Mouse (Mus musculus) heart, postnatal 25 days (tissue): ENCODE results near the gene Mrpl55. TPM values are rescaled to one million over a fixed set of nuclear protein-coding genes. Genes with fewer than 3 reads are reported as not detected.

ENCODE experiments used
- DNase-seq: peaks from one replicate; pipeline ENCODE4 v3.0.0; 2022; ENCODE audit warnings: low spot score
- intact Hi-C: fragments of 180-260 bp; cut with DNase I; formaldehyde crosslinking; loops from one replicate; pipeline ENCODE4 v1.15.1; 2025
- total RNA-seq, 2 experiments: library from RNA; stranded (reverse); gene quantifications; 2 replicates each; pipeline ENCODE4 v1.2.3; 2021

Mrpl55 gene
- total RNA-seq, 2 experiments from 2014 or later = 118 to 122 TPM

- intact Hi-C loops = loop anchor here (5.0 kb wide), 1 partner anchor 63 kb away; the partner anchor contains the start of gene Iba57
- DNase-seq = no peak
Measured at GRCm38 (mm10) chr11:59225167-59225566, 22.9 kb downstream of the Mrpl55 start.

GRCm38 (mm10) chr11:59226251-59226650 is 24.0 kb downstream of the Mrpl55 start:
- no peak for DNase-seq

GRCm38 (mm10) chr11:59226787-59227603 is 24.7 kb downstream of the Mrpl55 start:
- no peak for DNase-seq
- intact Hi-C loops = loop anchor here (5.0 kb wide), 1 partner anchor 65 kb away; the partner anchor contains the start of gene Iba57

More at GRCm38 (mm10) chr11:59226251-59226650, 24.0 kb downstream of the Mrpl55 start:
- intact Hi-C loops = loop anchor here (5.0 kb wide), 1 partner anchor 64 kb away; the partner anchor contains the start of gene Iba57

DNA sequence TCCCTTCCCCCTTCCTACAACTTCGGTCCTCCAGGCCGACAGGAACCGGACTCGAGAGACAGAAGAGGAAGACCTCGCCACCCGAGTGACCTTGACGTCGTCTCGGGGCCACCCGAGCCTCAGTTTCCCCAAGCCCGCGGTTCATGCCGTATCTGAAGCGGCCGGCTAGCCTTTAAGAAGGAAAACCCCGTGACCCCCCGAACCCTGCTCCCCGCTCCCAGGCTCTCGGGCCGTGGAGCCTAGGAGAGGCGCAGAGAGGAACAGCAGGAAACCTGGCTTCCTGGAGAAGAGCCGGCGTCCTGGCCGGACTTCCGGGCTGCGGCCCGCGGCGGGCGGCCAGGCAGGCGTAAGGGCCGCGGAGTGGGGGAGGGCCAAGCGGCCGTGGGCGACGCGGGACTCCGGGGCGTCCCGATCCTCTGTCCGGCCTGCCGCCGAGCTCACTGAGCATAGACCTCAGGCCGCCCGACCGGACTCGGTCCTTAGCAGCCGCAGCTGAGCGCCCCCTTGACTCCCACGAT is 25.4 kb downstream of the Mrpl55 start:
- DNase-seq = no peak
- intact Hi-C loops = loop anchor here (5.0 kb wide), 1 partner anchor 65 kb away; the partner anchor contains the start of gene Iba57

DNA sequence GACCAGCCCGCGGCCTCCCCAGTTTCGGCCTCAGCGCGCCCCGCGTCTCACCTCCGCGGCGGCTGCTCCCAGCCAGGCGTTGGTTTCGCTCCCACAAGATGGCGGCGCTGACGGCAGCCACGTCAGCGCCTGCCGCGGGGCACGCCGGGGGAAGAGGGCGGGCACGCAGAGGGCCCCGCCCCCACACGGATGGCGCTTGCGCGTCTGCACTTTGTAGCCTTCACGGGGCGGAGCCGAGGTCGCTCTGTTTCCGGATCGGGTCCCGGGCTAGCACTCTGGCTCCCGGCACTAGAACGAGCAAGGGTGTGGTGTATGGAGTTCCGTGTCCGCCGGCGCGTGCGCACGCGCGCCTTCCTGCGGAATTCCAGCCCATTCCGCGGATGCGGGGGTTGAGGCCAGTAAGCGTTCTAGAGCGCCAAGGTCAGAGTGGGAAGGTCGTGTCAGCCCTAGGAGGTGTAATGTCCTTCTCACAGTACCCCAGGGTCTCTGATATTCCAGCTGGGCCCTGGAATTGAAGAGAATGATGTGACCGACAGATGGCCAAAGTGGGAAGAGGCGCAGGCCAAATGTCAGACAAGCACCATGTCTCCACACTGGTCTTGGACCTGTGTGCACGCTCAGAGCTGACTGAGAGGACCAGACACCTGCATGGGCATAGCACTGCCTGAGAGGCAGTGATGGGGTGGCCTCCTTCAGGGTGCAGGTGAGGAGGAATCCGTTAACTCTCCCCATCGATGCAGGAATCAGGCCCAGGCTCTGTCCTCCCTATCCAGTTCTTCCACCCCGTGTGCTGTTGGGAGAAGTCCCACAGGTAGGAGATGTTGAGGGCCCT is 26.1 kb downstream of the Mrpl55 start, which contains the start of gene Arf1:
Gene Arf1 (minus strand): TSS at position 149 of the 832 bp plus-strand sequence.
- intact Hi-C loops = loop anchor here (5.0 kb wide), 1 partner anchor 66 kb away; the partner anchor contains the start of gene Iba57
- peak; percentile 93 for DNase-seq

- intact Hi-C loops = no loop called here
Measured at GRCm38 (mm10) chr11:59230144-59230760, 28.0 kb downstream of the Mrpl55 start.

DNA sequence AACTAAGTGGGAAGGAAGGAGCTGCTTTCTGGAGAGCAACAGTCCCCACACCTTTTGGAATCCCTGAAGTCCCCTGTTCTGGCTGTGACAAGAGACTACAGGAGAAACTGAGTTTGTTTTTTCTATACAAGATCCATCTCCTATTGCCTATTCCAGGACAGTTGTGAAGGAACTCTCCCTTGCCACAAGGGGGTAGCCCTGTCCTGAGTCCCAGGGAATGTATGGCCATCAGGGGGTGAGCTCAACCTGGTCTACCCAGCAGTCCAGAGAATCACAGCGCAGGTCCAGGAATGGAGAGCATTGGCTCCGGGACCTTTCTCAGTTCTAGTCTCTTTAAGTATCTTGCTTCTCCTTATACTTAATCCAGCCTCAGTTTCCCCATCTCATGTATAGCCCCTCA is 30.5 kb downstream of the Mrpl55 start:
- DNase-seq = no peak
- intact Hi-C loops = no loop called here

More at GRCm38 (mm10) chr11:59230144-59230760, 28.0 kb downstream of the Mrpl55 start:
- DNase-seq = no peak

GRCm38 (mm10) chr11:59238525-59239427 is 36.5 kb downstream of the Mrpl55 start:
- DNase-seq = peak; percentile 8
- intact Hi-C loops = loop anchor here (5.0 kb wide), 1 partner anchor 244 kb away; no protein-coding TSS in a partner anchor

- no peak for DNase-seq
- intact Hi-C loops = loop anchor here (5.0 kb wide), 1 partner anchor 243 kb away; no protein-coding TSS in a partner anchor
Measured at GRCm38 (mm10) chr11:59239428-59239785, 37.1 kb downstream of the Mrpl55 start.

DNA sequence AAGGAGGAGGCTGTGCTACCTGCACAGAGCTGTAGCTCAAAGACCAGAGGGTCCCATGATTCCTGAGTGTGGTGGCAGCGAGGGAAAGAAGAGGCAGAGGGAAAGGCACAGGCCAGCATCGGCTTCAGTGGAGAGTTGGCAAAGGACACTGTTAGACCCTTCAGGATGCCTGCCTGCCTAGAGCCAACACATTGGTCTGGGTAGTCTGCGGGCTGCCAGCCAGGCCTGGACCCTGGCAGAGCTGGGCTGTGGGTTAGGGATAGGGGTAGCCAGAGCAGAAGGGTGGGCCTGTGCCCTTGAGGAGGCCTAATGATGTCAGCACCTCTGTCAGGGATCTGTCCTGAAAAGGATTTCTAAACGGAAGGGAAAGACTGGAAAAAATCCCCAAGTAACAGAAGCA is 37.5 kb downstream of the Mrpl55 start:
- no peak for DNase-seq
- intact Hi-C loops = loop anchor here (5.0 kb wide), 1 partner anchor 243 kb away; no protein-coding TSS in a partner anchor

DNA sequence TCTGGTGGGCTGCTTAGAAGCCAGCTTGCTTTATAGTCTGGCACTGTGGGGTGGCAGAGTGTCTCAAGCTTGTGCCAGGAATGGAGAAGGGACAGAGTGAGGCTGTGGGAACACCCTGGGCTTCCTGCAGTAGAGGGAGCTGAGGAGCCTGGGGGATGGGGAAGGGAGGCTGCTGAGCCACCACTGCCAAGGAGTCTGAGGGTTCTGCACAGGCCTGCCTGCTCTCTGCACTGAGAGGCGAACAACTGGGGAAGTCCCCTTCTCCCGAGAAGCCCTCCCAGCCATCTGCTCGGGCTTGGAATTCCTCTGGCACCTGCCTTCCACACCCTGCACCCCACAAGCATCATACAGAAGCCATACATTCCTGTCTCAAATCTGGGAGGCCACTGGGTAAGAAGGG is 39.6 kb downstream of the Mrpl55 start:
- intact Hi-C loops = no loop called here
- no peak for DNase-seq

DNA sequence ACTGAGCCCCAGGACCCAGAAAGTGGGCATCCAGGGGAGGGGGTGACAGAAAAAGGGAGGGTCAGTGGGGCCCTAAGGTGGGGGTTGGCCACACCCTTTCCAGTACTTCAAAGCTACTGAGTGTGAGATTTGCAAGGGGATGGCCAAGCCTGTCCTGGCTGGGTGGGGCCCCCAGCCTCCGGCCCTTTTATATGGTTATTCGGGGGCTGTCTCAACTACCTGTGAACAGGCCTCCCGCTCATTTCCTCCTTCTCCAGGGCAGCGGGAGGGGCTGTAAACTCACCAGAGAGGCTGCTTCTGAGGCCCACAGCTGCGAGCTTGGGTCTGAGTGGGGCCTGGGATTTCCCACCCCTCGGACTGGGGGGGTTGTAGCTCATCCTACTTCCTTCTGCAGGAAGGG is 41.6 kb downstream of the Mrpl55 start:
- intact Hi-C loops = no loop called here
- no peak for DNase-seq

DNA sequence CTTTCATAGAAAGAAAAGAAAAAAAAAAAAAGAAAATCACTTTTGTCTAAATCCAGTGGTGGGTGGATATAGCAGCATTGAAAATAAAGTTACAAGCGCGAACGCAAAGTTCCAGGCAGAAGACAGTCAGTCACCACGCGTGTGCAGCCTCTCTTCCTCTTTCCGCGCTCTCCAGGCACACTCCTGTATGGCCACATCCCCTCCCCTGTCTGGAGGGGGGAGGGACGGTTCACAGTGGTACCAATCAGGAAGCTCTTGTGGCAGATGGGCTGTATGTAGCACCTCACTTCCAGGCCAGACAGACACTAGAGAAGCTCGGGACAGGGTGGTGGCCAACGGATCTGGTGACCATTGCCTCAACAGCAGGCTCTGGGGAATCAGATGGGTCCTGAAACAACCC is 45.8 kb downstream of the Mrpl55 start:
- intact Hi-C loops = no loop called here
- no peak for DNase-seq

Other genes starting within 250 kb of the Mrpl55 start
- gene Hist3h2a, start 247.8 kb upstream of the Mrpl55 start, total RNA-seq = 10 to 100 TPM; 17.1 to 21.3 TPM
- gene Trim17, start 247.8 kb upstream of the Mrpl55 start, total RNA-seq = under 1 TPM; 0.10 to 0.17 TPM
- 10 to 100 TPM; 14.8 to 15.5 TPM for gene Trim11, start 224.4 kb upstream of the Mrpl55 start, total RNA-seq
- gene Obscn, start 66.1 kb upstream of the Mrpl55 start, total RNA-seq = 100 to 1,000 TPM; 626 to 647 TPM
- gene Iba57, start 38.7 kb upstream of the Mrpl55 start, total RNA-seq = 10 to 100 TPM; 15.1 to 16.1 TPM
- 1 to 10 TPM in 1 of 2 experiments, under 1 TPM in 1; 0.98 to 1.5 TPM for gene Gjc2, start 19.3 kb upstream of the Mrpl55 start, total RNA-seq
- gene Guk1, start 10.3 kb upstream of the Mrpl55 start, total RNA-seq = 10 to 100 TPM; 85.4 to 92.6 TPM
- gene 2310033P09Rik, start 5.8 kb downstream of the Mrpl55 start, total RNA-seq = 1 to 10 TPM; 8.3 to 8.7 TPM
- gene Arf1, start 25.8 kb downstream of the Mrpl55 start, total RNA-seq = 100 to 1,000 TPM; 252 to 265 TPM
- gene Wnt3a, start 88.3 kb downstream of the Mrpl55 start, total RNA-seq = not detected
- 1 to 10 TPM; 5.6 to 6.6 TPM for gene Wnt9a, start 104.4 kb downstream of the Mrpl55 start, total RNA-seq
- not detected for gene Prss38, start 173.2 kb downstream of the Mrpl55 start, total RNA-seq
- 10 to 100 TPM; 11.9 to 13.0 TPM for gene Jmjd4, start 247.6 kb downstream of the Mrpl55 start, total RNA-seq
- gene Snap47, start 248.7 kb downstream of the Mrpl55 start, total RNA-seq = 10 to 100 TPM; 35.4 to 37.0 TPM